Mouse (Mus musculus) limb, embryonic 12.5 days (tissue): ENCODE data around the gene Patz1. TPM values are rescaled to one million over a fixed set of nuclear protein-coding genes. Genes with fewer than 3 reads are reported as not detected.

ENCODE experiments used
- ATAC-seq: fragments of 200-750 bp; cut with Nextera tagmentation; 2 replicates; pipeline ENCODE4 v1.8.0; 2017; ENCODE audit warnings: low read depth, moderate TSS enrichment; ENCODE audit not compliant: insufficient number of reproducible peaks, insufficient read depth, low FRiP score, low TSS enrichment
- H3K27ac ChIP-seq: fragments of 300-500 bp; sonication (generic); 2 replicates; pipeline ENCODE4 v1.5.1; 2016; ENCODE audit warnings: mild to moderate bottlenecking, moderate library complexity
- H3K27me3 ChIP-seq: fragments of 300-500 bp; sonication (generic); 2 replicates; pipeline ENCODE4 v1.6.1; 2016; ENCODE audit warnings: mild to moderate bottlenecking, moderate library complexity
- H3K36me3 ChIP-seq: fragments of 300-500 bp; sonication (generic); 2 replicates; pipeline ENCODE4 v1.6.1; 2016; ENCODE audit warnings: mild to moderate bottlenecking, moderate library complexity
- H3K4me1 ChIP-seq: fragments of 300-500 bp; sonication (generic); replicated peaks from 2 replicates; pipeline ENCODE4 v1.6.1; 2016
- H3K4me2 ChIP-seq: fragments of 300-500 bp; sonication (generic); 2 replicates; pipeline ENCODE4 v1.6.1; 2016; ENCODE audit warnings: mild to moderate bottlenecking, moderate library complexity
- H3K4me3 ChIP-seq: fragments of 300-500 bp; sonication (generic); replicated peaks from 2 replicates; pipeline ENCODE4 v1.5.1; 2016; ENCODE audit warnings: mild to moderate bottlenecking
- H3K9ac ChIP-seq: fragments of 300-500 bp; sonication (generic); replicated peaks from 2 replicates; pipeline ENCODE4 v1.6.1; 2016; ENCODE audit warnings: mild to moderate bottlenecking, moderate library complexity
- H3K9me3 ChIP-seq: fragments of 300-500 bp; sonication (generic); 2 replicates; pipeline ENCODE4 v1.6.1; 2016; ENCODE audit warnings: mild to moderate bottlenecking, moderate library complexity
- WGBS: fragments of 180-500 bp; shearing (Covaris S2); methylation state at CpG from one replicate; pipeline ENCODE4 v1.1.7; 2016; 5-methylcytosine and 5-hydroxymethylcytosine counted together
- polyA plus RNA-seq: library from polyadenylated mRNA; unstranded; fragments of >200 nt; fragmentation: Nextera tagmentation; extraction: Ambion mirVana; gene quantifications from 2 replicates; pipeline ENCODE4 v1.2.1, GENCODE M21; 2016

Patz1 gene
- polyA plus RNA-seq, 1 experiment from 2014 or later: 75.0 TPM

DNA sequence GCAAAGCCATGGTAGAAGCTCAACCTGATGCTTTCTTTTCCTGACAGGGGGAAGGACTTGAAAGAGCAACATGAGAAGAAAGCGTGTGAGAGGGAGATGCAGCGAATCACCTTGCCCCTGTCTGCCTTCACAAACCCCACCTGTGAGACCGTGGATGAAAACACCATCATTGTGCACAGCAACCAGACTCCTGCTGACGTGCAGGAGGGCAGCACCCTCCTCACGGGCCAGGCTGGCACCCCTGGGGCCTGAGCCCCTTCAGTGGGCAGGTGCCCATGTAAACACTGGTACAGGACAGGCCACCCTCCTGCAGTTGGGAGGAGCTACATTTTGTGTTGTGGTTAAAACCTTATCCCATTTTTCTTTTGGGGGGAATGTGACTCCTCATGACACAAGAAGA is 52.8 kb downstream of the Patz1 start:
- no peak for ATAC-seq
- Histone ChIP-seq H3K27ac (no peak overlapping the region), H3K36me3 (peaks cover 45% of the 10 kb centered on the region), H3K27me3 (no peaks in the 10 kb centered on the region), H3K4me2 (no peak overlapping the region), H3K4me1 (peaks cover 14% of the 10 kb centered on the region), H3K4me3 (no peak overlapping the region), H3K9ac (no peak overlapping the region), H3K9me3 (no peaks in the 10 kb centered on the region)
- WGBS: 70% methylated on average over 5 of the region's 5 CpGs

GRCm38 (mm10) chr11:3344916-3345315 is 56.2 kb downstream of the Patz1 start:
- Histone ChIP-seq H3K4me2 (no peak overlapping the region), H3K9ac (no peak overlapping the region), H3K27me3 (no peaks in the 10 kb centered on the region), H3K4me3 (no peak overlapping the region), H3K4me1 (peaks cover 21% of the 10 kb centered on the region), H3K9me3 (no peaks in the 10 kb centered on the region), H3K36me3 (peaks cover 72% of the 10 kb centered on the region), H3K27ac (no peak overlapping the region)
- ATAC-seq: no peak
- WGBS: 79% methylated on average over 3 of the region's 3 CpGs

- Histone ChIP-seq H3K36me3 (peaks cover 85% of the 10 kb centered on the region), H3K4me2 (no peak overlapping the region), H3K4me3 (no peak overlapping the region), H3K27me3 (no peaks in the 10 kb centered on the region), H3K9me3 (no peaks in the 10 kb centered on the region), H3K27ac (no peak overlapping the region), H3K9ac (no peak overlapping the region), H3K4me1 (peaks cover 21% of the 10 kb centered on the region)
- 95% methylated on average over 7 of the region's 7 CpGs for WGBS
- ATAC-seq: no peak
Measured at GRCm38 (mm10) chr11:3346351-3346750, 57.7 kb downstream of the Patz1 start.

DNA sequence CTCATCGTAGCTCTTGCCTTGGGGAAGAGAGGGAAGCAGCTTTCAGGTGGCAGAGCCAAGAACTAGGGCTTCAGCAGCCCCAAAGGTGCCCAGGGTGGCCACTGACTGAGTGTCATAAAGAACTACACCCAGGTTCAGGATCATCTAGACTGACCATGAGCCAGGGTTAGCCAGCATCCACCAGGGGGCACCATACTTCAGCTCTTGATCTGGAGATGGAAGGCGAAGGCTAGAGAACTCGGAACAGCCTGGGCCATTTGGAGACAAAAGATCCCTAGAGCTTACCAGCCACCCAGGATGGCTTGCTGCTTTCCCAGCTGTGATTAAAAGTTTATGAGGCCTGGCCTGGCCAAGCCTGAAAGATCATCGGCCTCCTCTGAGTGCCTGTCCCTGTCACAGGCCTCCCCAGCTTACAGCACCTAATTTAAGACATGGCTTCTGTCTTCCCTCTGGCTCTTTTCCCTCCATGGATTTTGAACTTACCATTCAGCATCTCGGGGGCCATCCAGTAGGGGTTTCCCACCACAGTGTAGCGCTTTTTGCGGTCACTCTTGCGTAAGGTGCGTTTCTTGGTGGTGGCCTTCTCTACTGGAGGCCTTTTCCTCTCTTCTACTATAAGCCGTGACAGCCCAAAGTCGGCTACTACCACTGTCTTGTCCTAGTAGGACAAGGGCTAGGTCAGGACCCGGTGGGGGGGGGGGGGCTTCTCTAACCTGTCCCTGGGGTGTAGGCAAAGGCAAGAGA is 58.6 kb downstream of the Patz1 start:
- Histone ChIP-seq H3K4me1 (peaks cover 21% of the 10 kb centered on the region), H3K4me3 (no peak overlapping the region), H3K4me2 (no peak overlapping the region), H3K36me3 (peaks cover 85% of the 10 kb centered on the region), H3K9me3 (no peaks in the 10 kb centered on the region), H3K27ac (0 out of 2 replicates have a peak overlapping the region, but pooled peaks have one; percentile 29), H3K9ac (no peak overlapping the region), H3K27me3 (no peaks in the 10 kb centered on the region)
- ATAC-seq: no peak
- WGBS: 58% methylated on average over 12 of the region's 12 CpGs

- no peak overlapping the region for H3K4me2 ChIP-seq
- no peak overlapping the region for H3K9ac ChIP-seq
- H3K4me3 ChIP-seq: no peak overlapping the region
- peaks cover 85% of the 10 kb centered on the region for H3K36me3 ChIP-seq
- no peaks in the 10 kb centered on the region for H3K9me3 ChIP-seq
- H3K27ac ChIP-seq: peak overlapping the region; percentile 53; the same call in 1 of the 2 replicates
- H3K4me1 ChIP-seq: peaks cover 21% of the 10 kb centered on the region
- H3K27me3 ChIP-seq: no peaks in the 10 kb centered on the region
- ATAC-seq: no peak
Measured at GRCm38 (mm10) chr11:3347835-3348195, 59.1 kb downstream of the Patz1 start.

DNA sequence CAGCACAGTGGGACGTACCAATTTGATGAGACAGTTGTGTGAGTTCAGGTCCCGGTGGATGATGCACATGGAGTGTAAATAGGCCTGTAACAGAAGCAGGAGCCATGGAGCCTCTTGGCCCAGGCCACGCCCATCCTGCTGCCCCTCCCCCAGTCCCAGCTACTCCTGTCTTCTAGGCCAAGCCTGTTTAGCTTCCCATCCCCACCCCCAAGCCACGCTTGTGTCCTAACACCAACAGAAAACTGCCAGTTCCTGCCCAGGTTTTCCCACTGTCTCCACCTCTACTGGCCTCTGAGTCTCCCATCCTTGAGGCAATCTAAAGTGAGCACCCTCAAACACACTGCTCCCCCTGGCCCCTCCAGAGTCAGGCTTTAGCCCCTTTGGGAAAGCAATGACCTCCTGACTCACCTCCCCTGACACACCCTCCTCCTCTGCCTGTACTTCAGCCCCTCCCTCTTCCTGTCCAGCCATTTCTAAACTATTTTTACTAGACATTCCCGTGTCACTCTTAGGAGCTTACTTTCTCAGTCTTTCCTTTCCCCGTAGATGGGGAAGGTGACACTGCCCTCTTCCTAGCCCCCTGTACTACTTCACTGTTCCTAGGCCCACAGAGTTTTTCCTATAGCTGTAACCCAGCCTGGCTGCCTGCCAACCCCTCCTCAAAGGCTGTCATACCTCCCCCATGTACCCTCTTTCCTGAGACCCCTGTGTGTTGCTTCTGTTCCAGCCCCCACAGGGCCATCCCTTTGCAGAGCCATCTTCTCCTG is 60.1 kb downstream of the Patz1 start:
- Histone ChIP-seq H3K27me3 (no peaks in the 10 kb centered on the region), H3K4me2 (no peak overlapping the region), H3K4me1 (peaks cover 21% of the 10 kb centered on the region), H3K9me3 (no peaks in the 10 kb centered on the region), H3K9ac (peak overlapping the region; percentile 31; the same call in 1 of the 2 replicates), H3K36me3 (peaks cover 89% of the 10 kb centered on the region), H3K4me3 (no peak overlapping the region), H3K27ac (peak overlapping the region; percentile 4; the same call in 1 of the 2 replicates)
- WGBS: 25% methylated on average over 6 of the region's 6 CpGs
- no peak for ATAC-seq

GRCm38 (mm10) chr11:3349343-3349695 is 60.6 kb downstream of the Patz1 start:
- 0 out of 2 replicates have a peak overlapping the region, but pooled peaks have one; percentile 4 for H3K27ac ChIP-seq
- peaks cover 89% of the 10 kb centered on the region for H3K36me3 ChIP-seq
- no peak for ATAC-seq
- peaks cover 21% of the 10 kb centered on the region for H3K4me1 ChIP-seq
- H3K9me3 ChIP-seq: no peaks in the 10 kb centered on the region
- no peak overlapping the region for H3K4me3 ChIP-seq
- WGBS: 86% methylated on average over 4 of the region's 4 CpGs
- no peak overlapping the region for H3K4me2 ChIP-seq
- H3K27me3 ChIP-seq: no peaks in the 10 kb centered on the region
- H3K9ac ChIP-seq: peak overlapping the region; percentile 31; the same call in 1 of the 2 replicates

DNA sequence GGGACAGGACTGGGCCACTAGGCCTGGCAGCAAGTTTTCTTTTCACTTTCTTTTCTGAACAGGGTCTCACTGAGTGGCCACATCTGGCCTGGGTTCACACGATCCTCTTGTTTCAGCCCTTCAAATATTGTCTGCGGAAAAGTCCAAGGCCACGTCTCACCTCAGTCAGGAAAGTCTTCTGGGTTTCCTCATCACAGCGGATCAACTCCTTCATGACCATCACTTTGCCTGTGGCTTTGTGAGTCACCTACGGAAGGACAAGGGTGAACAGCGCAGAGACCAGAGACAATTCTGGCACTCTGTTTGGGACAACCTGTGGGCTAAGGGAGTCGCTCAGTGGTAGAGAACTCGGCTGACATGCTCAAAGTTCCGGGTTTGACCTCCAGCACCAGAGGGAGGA is 63.5 kb downstream of the Patz1 start:
- H3K4me3 ChIP-seq: no peak overlapping the region
- H3K27ac ChIP-seq: no peak overlapping the region
- H3K36me3 ChIP-seq: peaks cover 83% of the 10 kb centered on the region
- no peak overlapping the region for H3K9ac ChIP-seq
- no peaks in the 10 kb centered on the region for H3K9me3 ChIP-seq
- H3K27me3 ChIP-seq: no peaks in the 10 kb centered on the region
- ATAC-seq: no peak
- H3K4me2 ChIP-seq: no peak overlapping the region
- WGBS: 92% methylated on average over 9 of the region's 9 CpGs
- peaks cover 21% of the 10 kb centered on the region for H3K4me1 ChIP-seq

GRCm38 (mm10) chr11:3352990-3353585 is 64.4 kb downstream of the Patz1 start:
- no peaks in the 10 kb centered on the region for H3K9me3 ChIP-seq
- peaks cover 83% of the 10 kb centered on the region for H3K36me3 ChIP-seq
- no peak for ATAC-seq
- no peak overlapping the region for H3K4me2 ChIP-seq
- WGBS: 53% methylated on average over 18 of the region's 18 CpGs
- no peak overlapping the region for H3K4me3 ChIP-seq
- no peak overlapping the region for H3K27ac ChIP-seq
- peaks cover 13% of the 10 kb centered on the region for H3K4me1 ChIP-seq
- H3K27me3 ChIP-seq: no peaks in the 10 kb centered on the region
- no peak overlapping the region for H3K9ac ChIP-seq
